Mouse (Mus musculus) right cerebral cortex, postnatal 36 days (tissue): ENCODE measurements at regions not wholly inside any gene's neighbourhood (a gene's known extent, or its start where the extent isn't known, plus 50 kb on each side); places are given as distances from the start of the nearest gene placed in this dataset.

ENCODE experiments used
- DNase-seq, 2 experiments: peaks; one replicate each; pipeline ENCODE4 v3.0.0; 2022; ENCODE audit warnings: low spot score in 2 of 2, mixed read lengths in 1 of 2

DNA sequence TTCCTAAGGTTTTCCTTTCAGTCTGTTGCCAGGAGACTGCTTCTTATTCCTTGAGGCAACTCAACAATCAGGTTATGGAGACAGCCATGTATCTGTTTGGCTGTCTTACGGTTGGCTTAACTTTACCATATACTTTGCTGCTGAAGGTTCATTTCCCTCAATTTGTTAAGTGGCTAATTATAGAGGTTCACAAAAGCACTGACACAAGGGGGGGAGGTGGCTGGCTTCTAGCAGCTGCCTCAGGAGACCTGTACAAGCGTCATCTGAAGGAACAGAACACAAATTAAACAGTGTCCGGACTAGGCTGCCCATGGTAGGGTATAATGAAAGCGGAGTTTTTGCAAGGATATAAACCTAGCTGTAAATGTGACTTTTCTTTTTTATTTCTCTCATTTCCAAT is 305.0 kb upstream of the Rnf219 start:
- no peak for DNase-seq

DNA sequence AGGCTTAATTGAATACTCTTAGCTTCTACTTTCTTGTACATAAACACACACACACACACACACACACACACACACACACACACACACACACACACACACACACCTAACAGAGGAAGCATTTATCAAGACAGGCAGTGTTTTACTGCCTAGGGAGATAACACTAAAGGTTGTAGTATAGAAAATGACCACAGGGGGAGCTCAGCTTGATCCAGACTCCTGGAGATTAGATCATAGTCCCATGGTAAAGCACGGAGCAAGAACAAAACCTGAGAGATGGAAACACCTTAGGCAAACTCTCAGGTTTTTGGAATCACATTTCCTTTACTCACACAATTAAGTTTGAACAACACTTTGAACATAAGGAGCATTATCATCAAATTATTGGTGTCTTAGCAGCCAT is 302.5 kb upstream of the Rnf219 start:
- no peak for DNase-seq

DNA sequence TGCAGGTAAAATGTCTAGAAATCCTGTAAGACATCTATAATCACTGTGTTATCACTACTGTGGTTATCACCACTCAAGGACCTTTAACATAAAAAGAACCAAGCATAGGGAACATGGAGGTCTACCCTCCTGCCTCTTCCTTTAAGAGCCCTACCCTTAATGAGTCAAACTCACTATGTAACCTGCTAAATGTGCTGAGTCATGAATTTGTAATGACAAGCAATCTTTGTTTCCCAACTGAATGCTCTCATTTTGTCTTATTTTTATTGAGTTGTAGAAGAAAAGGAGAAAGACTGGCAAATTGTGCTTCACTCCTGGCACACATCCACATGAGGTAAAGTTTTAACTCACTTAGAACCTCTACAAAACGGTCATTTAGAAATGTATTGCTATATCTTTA is 301.8 kb upstream of the Rnf219 start:
- no peak for DNase-seq

DNA sequence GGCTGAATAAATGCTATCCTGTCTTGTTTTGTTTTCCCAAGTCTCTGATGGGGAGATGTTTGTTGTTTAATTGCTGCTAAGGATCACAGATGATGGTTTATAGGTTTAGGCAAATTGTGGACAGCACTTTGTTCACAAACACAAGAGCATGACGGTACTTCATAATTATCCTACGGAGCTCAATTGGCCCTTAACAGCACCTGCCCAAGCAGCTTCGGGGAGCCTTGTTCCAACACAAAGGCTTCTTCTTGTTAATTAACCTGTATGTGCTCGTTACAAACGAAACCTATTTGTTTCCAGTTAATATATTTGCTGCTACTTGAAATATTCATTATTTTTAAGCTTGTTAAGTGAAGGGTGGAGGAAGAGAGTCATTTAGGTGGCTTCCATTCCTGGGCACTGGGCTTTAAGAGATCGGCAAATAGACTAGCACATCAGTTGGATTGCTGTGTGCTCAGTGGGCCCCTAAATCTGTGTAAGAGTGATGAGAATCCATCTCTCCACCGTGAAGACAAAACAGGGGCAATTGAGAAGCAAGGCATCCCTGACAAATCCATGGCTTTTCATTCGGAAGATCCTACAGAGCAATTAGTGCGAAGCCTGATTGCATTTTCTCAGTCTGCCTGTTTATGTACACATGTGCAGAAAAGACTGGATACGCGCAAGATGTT is 299.6 kb upstream of the Rnf219 start:
- no peak for DNase-seq

DNA sequence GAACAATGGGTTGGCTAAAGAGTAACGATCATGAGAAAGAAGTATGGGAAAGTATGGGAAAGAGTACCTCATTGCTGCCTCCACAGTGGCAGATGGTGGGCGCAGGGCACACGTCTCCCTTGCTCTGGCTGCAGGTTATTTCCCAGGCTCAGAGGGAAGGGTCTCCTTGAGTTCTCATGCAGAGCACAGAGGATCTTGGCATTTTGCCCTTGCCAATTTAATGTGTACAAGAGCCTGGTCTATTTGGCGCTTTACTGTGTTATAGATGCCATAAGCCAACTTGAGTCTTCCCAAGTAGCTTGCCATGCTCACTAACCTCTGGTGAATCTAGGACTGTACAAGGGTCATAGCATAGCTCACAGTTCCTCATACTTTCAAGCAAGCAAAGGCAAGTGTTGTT is 296.7 kb upstream of the Rnf219 start:
- no peak for DNase-seq

DNA sequence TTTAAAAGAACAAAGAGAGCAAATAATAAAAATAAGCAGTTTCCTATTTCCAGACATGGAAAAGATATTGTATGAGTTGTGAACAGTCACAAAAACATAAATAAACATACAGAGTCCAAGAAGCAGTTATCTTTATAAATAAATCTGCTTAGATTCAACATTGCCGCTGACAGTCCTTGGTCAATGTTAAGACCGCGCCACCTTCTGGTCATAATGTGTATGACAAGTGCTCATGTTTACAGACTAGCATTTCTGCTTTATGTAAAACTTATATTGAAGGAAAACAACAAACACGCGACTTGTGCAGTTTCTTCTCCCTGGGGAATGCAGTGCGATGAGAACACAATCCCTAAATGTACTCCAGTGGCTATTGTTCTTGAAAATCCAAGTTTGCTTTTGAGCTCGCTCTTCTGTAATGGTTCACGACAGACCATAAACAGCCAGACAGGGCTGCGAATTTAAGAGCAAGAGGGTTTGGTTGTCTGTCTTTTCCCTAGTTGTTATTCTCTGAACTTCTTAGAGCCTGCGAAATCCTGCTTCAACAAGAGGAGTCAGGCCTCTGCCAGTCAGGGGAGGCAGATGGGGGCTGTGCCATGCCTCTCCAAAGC is 291.6 kb upstream of the Rnf219 start:
- peak; percentile 55 to 63 for DNase-seq

DNA sequence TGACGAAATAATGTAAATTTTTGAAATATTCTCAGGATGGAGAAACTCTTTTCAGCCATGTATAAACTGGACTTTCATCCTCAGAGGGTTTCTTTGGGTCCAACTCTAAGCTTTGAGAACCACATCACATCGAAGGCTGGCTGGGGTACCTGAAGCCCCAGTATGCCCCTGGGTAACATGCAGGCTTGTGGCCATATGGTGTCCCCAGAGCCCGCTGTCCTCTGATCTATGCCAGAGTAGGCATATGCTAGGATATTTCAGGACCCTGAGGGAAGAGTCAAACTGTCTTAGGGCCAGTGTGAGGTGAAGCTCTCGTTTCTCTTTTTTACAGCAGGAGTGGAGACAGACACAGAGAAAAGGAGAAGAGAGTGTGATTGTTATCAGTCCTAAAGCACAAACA is 289.6 kb upstream of the Rnf219 start:
- DNase-seq, result no peak

DNA sequence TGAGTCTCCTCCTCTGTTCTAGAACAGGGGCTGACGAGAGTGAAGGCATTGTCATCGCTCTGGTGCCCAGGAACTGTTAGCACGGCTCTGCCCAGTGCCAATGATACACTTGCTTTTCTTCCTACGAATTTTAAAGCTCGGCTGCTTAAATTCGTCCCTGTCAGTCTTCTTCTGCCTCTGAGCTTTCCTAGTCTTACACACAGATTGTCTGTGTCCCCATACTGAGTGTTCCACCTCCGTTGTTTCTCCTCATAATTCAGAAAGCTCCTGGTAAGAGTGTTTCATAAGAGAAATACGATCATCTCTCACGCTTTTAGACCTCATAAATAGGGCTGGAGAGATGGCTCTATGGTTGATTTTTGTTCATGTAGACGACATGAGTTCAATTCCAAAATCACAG is 282.9 kb upstream of the Rnf219 start:
- no peak for DNase-seq

DNA sequence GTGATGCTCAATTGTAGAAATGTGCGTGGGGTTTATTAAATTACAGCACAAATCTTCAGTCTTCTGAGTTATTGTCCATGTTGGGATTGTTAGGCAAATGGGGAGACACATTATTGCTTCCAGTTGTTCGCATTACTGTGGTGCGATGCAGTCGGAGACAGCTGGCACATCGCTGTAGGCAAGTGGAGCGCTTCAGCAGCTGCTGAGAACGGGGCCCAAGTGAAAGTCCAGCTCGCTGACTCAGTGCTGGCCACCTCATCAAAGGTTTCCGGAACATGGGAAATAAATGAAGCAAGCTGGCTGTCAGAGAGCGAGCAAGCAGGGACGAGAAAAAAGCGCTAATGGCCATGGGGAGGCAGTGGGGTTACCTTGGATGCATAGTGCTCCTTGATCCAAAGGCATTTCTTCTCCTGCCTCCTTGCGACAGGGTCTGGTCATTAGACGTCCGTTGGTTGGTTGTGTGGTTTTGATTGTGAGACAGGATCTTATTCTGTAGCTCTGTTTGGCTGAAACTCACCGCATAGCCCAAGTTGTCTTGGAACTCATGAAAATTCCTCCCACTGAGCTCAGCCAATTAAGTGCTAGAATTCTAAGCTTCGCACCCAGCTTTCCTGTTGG is 274.0 kb upstream of the Rnf219 start:
- no peak for DNase-seq

DNA sequence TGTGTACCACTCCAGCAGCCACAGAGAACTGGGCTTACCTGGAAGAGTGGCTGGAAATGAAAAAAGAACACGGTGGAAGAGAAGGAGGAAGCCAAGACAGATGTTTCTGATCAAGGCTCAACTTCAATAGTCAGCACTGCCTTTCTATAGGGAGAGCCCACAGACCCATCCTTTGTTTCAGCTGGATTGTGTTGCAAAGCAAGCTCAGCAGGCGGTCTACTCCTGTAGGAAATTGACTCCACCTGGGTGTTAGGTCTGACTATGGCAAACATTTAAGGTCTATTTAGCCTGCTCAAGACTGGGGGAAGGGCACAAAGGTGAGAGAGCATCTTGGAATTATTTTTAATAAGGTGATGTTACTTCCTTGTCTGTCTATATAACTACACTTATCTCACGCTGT is 266.9 kb upstream of the Rnf219 start:
- DNase-seq, result no peak

DNA sequence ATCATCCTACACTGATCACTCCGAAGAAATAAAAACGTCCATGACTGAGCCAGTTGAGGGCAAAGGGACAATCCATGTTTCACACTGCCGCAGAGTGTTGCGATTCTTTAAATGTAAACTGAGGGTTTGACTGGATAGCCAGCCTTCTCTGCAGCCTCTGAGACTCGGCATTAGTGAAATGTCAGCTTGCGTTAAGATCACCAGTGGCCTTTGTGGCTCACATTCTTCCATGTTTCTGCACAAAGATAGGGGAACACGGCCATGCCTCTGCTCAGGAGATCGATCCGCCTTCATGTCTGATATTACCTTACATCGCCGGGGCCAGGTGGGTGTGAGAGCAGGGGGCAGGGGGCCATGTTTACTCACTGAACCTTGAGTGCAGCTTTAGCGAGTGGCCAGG is 262.6 kb upstream of the Rnf219 start:
- DNase-seq, result no peak

DNA sequence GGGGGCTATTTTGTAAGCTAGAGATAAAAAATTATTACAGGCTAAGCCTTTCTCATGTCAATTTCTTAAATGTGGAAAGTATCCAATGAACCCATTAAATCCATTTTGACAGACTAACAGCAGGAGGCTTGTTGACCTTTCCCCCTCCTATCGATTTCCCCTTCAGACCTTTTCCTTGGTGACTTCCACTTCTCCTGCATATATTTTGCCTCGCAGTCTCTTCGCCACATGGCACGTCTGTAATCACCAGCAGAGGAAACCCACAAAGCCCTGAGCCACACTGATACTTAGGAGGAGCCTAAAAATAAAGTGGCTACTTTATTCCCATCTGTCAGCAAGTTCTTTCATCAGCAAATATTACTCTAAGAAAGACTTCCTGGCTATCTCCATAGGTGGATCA is 247.5 kb upstream of the Rnf219 start:
- DNase-seq, result no peak

DNA sequence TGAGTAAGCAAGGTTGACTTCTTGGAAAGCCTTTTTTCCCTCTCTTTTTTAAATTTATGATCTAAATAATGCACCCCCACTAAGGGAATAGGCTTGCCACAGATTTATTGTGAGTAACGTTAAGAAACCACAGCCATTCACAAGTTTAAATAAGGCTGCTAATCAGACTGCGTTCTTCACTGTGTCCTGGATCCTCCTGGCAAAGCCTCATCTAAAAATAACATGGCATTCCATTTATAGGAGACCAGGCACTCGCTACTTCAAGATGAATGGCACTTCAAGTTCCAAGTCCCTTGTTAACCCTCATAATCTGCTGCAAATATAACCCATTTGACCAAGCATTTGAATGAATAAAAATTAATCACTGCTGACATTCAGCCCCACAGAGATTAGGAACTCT is 211.8 kb upstream of the Rnf219 start:
- DNase-seq, result no peak

DNA sequence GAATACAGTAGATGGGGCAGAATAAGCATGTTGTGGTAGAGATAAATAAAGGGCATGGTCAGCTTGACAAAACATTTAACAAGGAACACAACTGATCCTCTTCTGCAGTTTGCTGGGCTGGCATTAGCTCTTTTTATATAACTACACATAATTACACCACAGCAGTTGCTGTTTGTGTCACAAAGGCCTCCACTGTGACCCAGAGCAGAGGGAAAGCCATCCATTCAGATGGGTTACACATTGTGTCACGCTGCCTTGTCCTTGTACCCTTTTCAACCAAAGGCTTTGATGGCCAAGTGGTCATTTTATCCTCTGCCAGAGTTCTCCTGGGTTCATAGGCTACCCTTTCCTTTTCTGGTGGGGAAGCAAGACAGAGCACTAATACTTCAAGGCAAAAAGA is 209.6 kb upstream of the Rnf219 start:
- DNase-seq, result no peak

DNA sequence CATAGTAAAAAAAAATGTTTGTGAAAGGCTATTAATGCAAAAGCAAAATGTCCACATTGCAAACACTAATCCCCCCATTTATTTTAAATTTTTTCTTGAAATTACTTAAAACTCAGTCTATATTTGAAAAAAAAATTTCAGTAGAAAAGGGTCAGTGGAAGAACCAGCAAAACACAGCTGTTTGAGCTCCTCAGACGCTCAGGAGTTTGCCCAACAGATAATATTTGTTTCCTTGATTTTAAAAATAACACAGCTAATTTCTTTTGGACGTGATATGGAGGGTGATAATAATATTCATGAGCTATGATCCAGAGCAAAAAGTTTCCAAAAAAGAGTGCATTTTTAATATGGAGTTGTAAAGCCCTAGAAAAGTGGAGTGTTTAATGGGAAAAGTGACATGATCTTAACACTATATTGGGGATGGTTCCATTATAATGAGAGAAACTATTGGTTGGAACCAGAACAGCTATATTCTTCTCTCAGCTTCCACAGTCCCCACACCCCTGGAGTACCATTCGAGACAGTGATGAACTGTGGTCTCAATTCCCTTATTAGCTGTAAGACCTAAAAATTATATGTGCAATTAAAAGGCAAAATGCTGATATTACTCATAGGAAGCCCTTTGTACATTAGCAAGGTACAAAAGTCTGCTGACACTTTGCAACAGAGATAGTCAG is 209.0 kb upstream of the Rnf219 start:
- DNase-seq, result no peak

DNA sequence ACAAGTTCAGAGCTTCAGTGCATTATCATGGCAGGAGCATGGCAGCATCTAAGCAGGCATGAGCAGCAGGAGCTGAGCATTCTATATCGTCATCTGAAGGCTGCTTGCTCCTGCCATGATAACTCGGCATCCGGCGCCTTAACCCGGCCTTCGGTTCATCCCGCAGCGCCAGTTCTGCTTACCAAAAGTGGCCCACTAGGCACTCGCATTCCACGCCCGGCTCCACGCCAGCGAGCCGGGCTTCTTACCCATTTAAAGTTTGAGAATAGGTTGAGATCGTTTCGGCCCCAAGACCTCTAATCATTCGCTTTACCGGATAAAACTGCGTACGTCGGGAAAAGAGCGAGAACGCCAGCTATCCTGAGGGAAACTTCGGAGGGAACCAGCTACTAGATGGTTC is 193.2 kb upstream of the Rnf219 start:
- peak; percentile 81 to 82 for DNase-seq

DNA sequence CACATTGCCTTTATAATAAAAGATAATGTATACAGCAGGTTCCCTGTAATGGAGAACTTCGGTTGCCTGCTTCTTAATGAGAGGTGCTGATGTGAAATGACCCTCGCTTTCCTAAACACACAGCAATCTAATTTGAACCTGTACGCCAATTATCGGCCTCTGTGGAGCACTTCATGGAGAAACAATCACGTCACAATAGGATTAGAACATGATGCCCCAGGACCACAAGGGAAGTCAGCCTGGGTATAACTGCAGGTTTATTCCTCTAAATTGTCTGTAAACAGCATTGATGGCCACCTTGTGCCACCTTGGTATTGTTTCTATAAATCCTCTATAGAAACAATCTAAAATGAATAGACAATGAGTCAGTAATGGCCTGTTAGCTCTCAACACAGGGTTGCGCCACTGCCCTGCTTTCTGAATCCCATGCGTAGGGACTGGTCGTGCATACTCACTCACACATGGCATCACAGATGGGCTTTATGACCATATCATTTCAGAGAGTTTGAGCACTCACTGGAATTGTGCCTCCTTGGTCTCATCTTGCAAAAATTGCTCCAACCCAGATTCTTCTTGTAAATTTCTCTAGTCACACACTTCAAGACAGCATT is 179.9 kb upstream of the Rnf219 start:
- DNase-seq, result no peak

DNA sequence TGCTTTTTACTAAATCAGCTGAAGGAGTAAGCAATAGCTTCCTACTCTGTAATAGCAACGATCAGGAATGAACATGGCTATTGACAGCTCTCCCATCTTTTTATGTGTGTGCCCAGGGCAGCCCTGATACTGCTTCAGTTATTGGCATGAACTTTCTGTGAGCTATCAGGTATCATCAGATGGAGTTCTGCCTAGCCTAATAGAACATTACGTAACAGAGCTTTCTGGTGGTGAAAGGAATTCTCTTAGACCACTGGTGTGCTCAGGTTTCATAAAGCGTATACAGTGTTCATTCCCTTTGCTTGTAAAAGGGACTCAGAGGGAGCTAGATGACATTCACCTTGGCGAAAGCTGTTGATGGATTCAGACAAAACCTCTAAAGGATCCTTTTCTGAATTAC is 176.5 kb upstream of the Rnf219 start:
- no peak for DNase-seq

DNA sequence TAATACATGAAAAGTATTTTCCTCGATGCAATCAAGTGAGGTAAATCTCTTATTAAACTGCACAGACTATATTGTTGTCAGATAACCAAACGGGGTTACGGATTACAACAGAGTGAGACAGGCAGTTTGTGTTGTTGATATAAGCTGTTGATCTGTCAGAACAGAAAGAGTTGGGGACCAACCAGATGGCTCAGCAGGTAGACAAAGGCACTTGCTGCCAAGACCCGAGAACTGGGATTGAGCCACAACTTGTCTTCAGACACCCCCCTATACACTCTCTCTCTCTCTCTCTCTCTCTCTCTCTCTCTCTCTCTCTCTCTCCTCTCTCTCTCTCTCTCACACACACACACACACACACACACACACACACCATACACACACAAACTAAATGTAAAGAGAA is 172.7 kb upstream of the Rnf219 start:
- no peak for DNase-seq

DNA sequence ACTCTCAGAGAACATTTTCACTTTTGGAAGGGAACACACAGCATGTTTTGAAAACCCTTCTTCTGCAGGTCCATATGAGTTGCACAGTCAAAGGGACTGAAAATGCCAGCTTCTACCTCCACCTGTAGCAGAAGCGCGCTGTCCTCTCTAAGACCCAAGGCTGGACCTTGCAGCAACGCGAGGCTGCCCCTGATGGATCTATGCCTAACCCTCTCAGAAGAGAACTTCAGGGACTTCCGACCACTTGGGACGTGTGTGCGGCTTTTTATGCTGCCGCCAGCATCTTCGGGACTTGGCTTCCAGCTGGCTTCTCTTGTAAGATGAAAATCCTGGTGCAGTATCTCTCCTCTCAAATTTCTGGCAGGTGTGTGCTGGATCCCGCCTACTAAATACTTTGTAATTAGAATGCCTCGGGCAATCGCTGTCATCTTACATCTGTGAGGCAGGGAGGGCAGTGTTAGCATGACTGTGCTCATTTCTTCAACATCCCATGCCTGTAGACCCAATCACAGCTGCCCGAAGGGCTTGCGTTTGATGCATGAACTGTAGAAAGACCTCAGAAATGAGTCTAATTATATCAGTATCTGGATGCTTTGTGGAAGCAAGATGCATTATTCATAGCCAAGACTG is 171.8 kb upstream of the Rnf219 start:
- DNase-seq, result no peak

DNA sequence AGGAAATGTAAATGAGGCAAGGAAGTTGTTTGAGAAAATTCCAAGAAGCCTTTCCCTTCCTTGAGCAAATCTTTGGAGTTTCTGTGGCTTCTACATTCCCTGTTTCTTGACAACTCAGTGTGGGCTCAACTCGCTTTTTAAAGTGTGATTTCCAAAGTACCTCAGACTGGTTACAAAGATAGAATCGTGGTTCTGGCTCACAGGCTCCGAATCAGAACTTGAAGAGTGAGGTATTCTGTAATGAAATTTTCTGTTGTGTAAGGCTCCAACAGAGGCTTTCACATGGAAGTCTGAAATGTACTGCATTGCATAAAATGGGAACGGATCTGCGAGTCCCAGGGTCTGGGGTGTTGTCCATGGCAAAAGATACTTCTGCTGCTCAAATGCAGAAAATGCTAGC is 170.2 kb upstream of the Rnf219 start:
- no peak for DNase-seq

DNA sequence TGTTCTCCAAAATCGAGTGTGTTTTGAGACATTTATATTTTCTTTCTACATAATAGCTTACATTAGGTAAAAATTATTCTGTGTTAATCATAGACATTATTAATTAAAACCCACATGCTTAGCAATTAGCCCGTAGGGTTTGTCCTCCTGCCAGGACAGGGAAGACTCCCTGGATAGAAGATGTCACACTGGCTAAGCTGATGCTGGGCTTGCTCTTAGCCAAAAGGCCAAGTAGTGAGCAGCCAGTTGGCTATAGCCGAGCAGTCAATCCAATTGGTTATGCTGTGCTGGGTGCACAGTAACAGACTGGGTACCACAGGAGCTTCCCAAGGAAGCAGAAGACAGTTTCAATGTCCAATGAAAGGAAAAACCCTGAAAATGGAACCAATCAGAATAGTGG is 166.0 kb upstream of the Rnf219 start:
- no peak for DNase-seq
